In genomic region chr11:67647745-67648144, GRCm38 (mm10) we compare ENCODE assay signal across 9 mouse cellular contexts. TPM values are rescaled to one million over a fixed set of nuclear protein-coding genes. Genes with fewer than 3 reads are reported as not detected.
DNase-seq lines count a peak whose midpoint lies in the region; ATAC-seq and TF ChIP-seq lines count a peak whose summit lies in the region.
"Had no signal": no experiment of that assay in that cellular context is flagged by ENCODE, and none has a peak within 500 bp of the region (broad histone marks: within the 10 kb centered on the region; RNA-seq: fewer than 3 reads in every experiment).

No protein-coding gene starts in this region.

- intact Hi-C loops in heart, postnatal 10 days (cut with DNase I), result loop anchor here (1.0 to 10.0 kb wide), 5 partner anchors 60 to 535 kb away; partner anchors contain the start of gene Gas7

- TF ChIP-seq EP300 in ES-Bruce4 (IDR thresholded peaks at IDR 0.05; ENCODE audit: insufficient read depth, low read depth, low read length), result no peak

- TF ChIP-seq CTCF in ES-Bruce4 (IDR thresholded peaks at IDR 0.05; ENCODE audit: low read depth, low read length), result peak; percentile 85

- no peak overlapping the region for H3K27ac ChIP-seq in ES-Bruce4 (ENCODE audit: insufficient read depth, low read length)

- H3K27me3 ChIP-seq in ES-Bruce4 (ENCODE audit: control insufficient read depth, insufficient read depth, low read length, poor library complexity, severe bottlenecking), result no peaks in the 10 kb centered on the region

- H3K4me3 ChIP-seq in ES-Bruce4 (ENCODE audit: low read depth, low read length), result no peak overlapping the region

- no peak overlapping the region for H3K9ac ChIP-seq in ES-Bruce4 (ENCODE audit: low read depth, poor library complexity, severe bottlenecking)

- no peak for TF ChIP-seq POLR2A in ES-Bruce4 (IDR thresholded peaks at IDR 0.05; ENCODE audit: insufficient read depth, low read length)

- H3K4me1 ChIP-seq in ES-Bruce4 (ENCODE audit: control insufficient read depth, insufficient read depth, low read length), result no peaks in the 10 kb centered on the region

- H3K9me3 ChIP-seq in ES-Bruce4 (replicated peaks; ENCODE audit: control insufficient read depth, insufficient read depth, low read length, poor library complexity, severe bottlenecking), result no peaks in the 10 kb centered on the region

- peak; percentile 72; the same call in 1 of the 2 replicates for ATAC-seq in megakaryocyte-erythroid progenitor cell, adult 5-6 weeks (replicated peaks; ENCODE audit: low FRiP score, low TSS enrichment, poor library complexity, severe bottlenecking)

- DNase-seq in adrenal gland, adult 2 months, result peak; percentile 87
- DNase-seq in embryo, embryonic 11.5 days (ENCODE audit: low read depth, low spot score), result peak; percentile 56
- peak; percentile 87 to 91 for DNase-seq in heart, postnatal 10 days
- DNase-seq in layer of hippocampus, postnatal 14 days (ENCODE audit: low spot score in 2 of 2), result peak; percentile 79 to 82
- peak; percentile 6 for DNase-seq in spleen, adult 12 weeks (ENCODE audit: low spot score)
- no peak for DNase-seq in T-cell, adult 2 months (ENCODE audit: low spot score)

- no peaks in the 10 kb centered on the region for H3K36me3 ChIP-seq in ES-Bruce4 (ENCODE audit: control insufficient read depth, insufficient read depth, low read length, poor library complexity, severe bottlenecking)

RNA-seq across cellular contexts. Expression of gene Rcvrn, which starts 47.4 kb away (rescaled TPM):
- not detected in 2 replicates for polyA plus RNA-seq in ES-Bruce4 (2011; ENCODE audit: insufficient read depth, insufficient read length, low read depth, missing spikeins)
- under 1 TPM in 1 of 2 experiments, not detected in 1; 0.29 TPM for total RNA-seq in adrenal gland, adult 2 months (2021)
- polyA plus RNA-seq in adrenal gland, adult 2 months (2012; rRNA removed), result not detected in 2 replicates
- total RNA-seq in heart, postnatal 10 days (2021), result not detected
- total RNA-seq in layer of hippocampus, postnatal 14 days (2021), result 1 to 10 TPM; 1.7 to 2.4 TPM
- not detected in 2 replicates for total RNA-seq in megakaryocyte-erythroid progenitor cell, adult 5-6 weeks (2014; fragmentation: Nextera tagmentation)
- total RNA-seq in megakaryocyte-erythroid progenitor cell, adult 5-6 weeks (2017), result not detected in 2 replicates
- polyA plus RNA-seq: gonadal fat pad, adult 2 months had no signal
